27 mouse cellular contexts compared by ENCODE assay signal in genomic region chr17:28122949-28123348, GRCm38 (mm10). TPM values are rescaled to one million over a fixed set of nuclear protein-coding genes. Genes with fewer than 3 reads are reported as not detected.
A peak's percentile ranks its signal among the peaks of the same experiment; 100 is the strongest.
DNase-seq lines count a peak whose midpoint lies in the region; ATAC-seq and TF ChIP-seq lines count a peak whose summit lies in the region.
"Had no signal": no experiment of that assay in that cellular context is flagged by ENCODE, and none has a peak within 500 bp of the region (broad histone marks: within the 10 kb centered on the region; RNA-seq: fewer than 3 reads in every experiment).

No protein-coding gene starts in this region.

- no peaks in the 10 kb centered on the region for H3K36me3 ChIP-seq in hindbrain, embryonic 11.5 days (ENCODE audit: control insufficient read depth, insufficient read depth, low read length)
- no peaks in the 10 kb centered on the region for H3K36me3 ChIP-seq in hindbrain, postnatal 0 days (ENCODE audit: insufficient read depth, low read length)
- H3K36me3 ChIP-seq in neural tube, embryonic 12.5 days = no peaks in the 10 kb centered on the region
- no peaks in the 10 kb centered on the region for H3K36me3 ChIP-seq in embryonic facial prominence, embryonic 15.5 days
- no peaks in the 10 kb centered on the region for H3K36me3 ChIP-seq in intestine, embryonic 15.5 days
- no peaks in the 10 kb centered on the region for H3K36me3 ChIP-seq in kidney, adult 2 months (ENCODE audit: control insufficient read depth, insufficient read depth, low read length)
- H3K36me3 ChIP-seq: hindbrain, embryonic 15.5 days; kidney, embryonic 15.5 days; limb, embryonic 15.5 days; liver, embryonic 15.5 days had no signal

- no peaks in the 10 kb centered on the region for H3K27me3 ChIP-seq in hindbrain, embryonic 11.5 days (ENCODE audit: control insufficient read depth, insufficient read depth, low read length)
- no peaks in the 10 kb centered on the region for H3K27me3 ChIP-seq in hindbrain, postnatal 0 days (ENCODE audit: insufficient read depth, low read length)
- no peaks in the 10 kb centered on the region for H3K27me3 ChIP-seq in neural tube, embryonic 12.5 days (replicated peaks)
- no peaks in the 10 kb centered on the region for H3K27me3 ChIP-seq in embryonic facial prominence, embryonic 15.5 days
- no peaks in the 10 kb centered on the region for H3K27me3 ChIP-seq in intestine, embryonic 15.5 days (replicated peaks)
- no peaks in the 10 kb centered on the region for H3K27me3 ChIP-seq in kidney, adult 2 months (replicated peaks; ENCODE audit: control insufficient read depth, insufficient read depth, low read length)
- H3K27me3 ChIP-seq: hindbrain, embryonic 15.5 days; kidney, embryonic 15.5 days; limb, embryonic 15.5 days had no signal

- H3K9ac ChIP-seq in hindbrain, embryonic 11.5 days (ENCODE audit: low read depth, low read length) = peak overlapping the region; percentile 32; the same call in 1 of the 2 replicates
- H3K9ac ChIP-seq in hindbrain, postnatal 0 days (replicated peaks; ENCODE audit: low read length) = no peak overlapping the region
- no peak overlapping the region for H3K9ac ChIP-seq in neural tube, embryonic 12.5 days
- H3K9ac ChIP-seq in embryonic facial prominence, embryonic 15.5 days = no peak overlapping the region
- H3K9ac ChIP-seq in intestine, embryonic 15.5 days = no peak overlapping the region
- H3K9ac ChIP-seq: hindbrain, embryonic 15.5 days; kidney, embryonic 15.5 days; limb, embryonic 15.5 days; liver, embryonic 15.5 days had no signal

- no peak overlapping the region for H3K27ac ChIP-seq in hindbrain, embryonic 11.5 days (ENCODE audit: low read depth, low read length)
- no peak overlapping the region for H3K27ac ChIP-seq in hindbrain, postnatal 0 days
- H3K27ac ChIP-seq in neural tube, embryonic 12.5 days = no peak overlapping the region
- H3K27ac ChIP-seq in embryonic facial prominence, embryonic 15.5 days (replicated peaks) = peak overlapping the region; percentile 60
- H3K27ac ChIP-seq in intestine, embryonic 15.5 days = no peak overlapping the region
- no peak overlapping the region for H3K27ac ChIP-seq in kidney, adult 2 months (ENCODE audit: insufficient read depth, low read depth, low read length)
- H3K27ac ChIP-seq: hindbrain, embryonic 15.5 days; kidney, embryonic 15.5 days; limb, embryonic 15.5 days; liver, embryonic 15.5 days; stomach, postnatal 0 days had no signal

- no peak for TF ChIP-seq POLR2A in kidney, adult 2 months (IDR thresholded peaks at IDR 0.05; ENCODE audit: low read depth, low read length)

- no peak overlapping the region for H3K4me3 ChIP-seq in hindbrain, embryonic 11.5 days (ENCODE audit: low read depth, low read length)
- no peak overlapping the region for H3K4me3 ChIP-seq in hindbrain, postnatal 0 days (ENCODE audit: low read length)
- no peak overlapping the region for H3K4me3 ChIP-seq in neural tube, embryonic 12.5 days
- no peak overlapping the region for H3K4me3 ChIP-seq in embryonic facial prominence, embryonic 15.5 days (replicated peaks)
- H3K4me3 ChIP-seq in intestine, embryonic 15.5 days (replicated peaks) = no peak overlapping the region
- H3K4me3 ChIP-seq in kidney, adult 2 months (ENCODE audit: insufficient read depth, low read depth, low read length) = no peak overlapping the region
- H3K4me3 ChIP-seq: hindbrain, embryonic 15.5 days; kidney, embryonic 15.5 days; limb, embryonic 15.5 days; liver, embryonic 15.5 days; myocyte had no signal

- WGBS in hindbrain, embryonic 11.5 days = 42% methylated on average over 13 of the region's 13 CpGs
- 34% methylated on average over 13 of the region's 13 CpGs for WGBS in hindbrain, postnatal 0 days
- 37% methylated on average over 13 of the region's 13 CpGs for WGBS in neural tube, embryonic 12.5 days
- WGBS in embryonic facial prominence, embryonic 15.5 days = 16% methylated on average over 13 of the region's 13 CpGs
- 63% methylated on average over 13 of the region's 13 CpGs for WGBS in intestine, embryonic 15.5 days
- 81% methylated on average over 13 of the region's 13 CpGs for WGBS in kidney, adult 2 months

- H3K9me3 ChIP-seq in hindbrain, embryonic 11.5 days (ENCODE audit: control insufficient read depth, low read length) = no peaks in the 10 kb centered on the region
- H3K9me3 ChIP-seq in hindbrain, postnatal 0 days (ENCODE audit: low read length) = no peaks in the 10 kb centered on the region
- H3K9me3 ChIP-seq in neural tube, embryonic 12.5 days = no peaks in the 10 kb centered on the region
- no peaks in the 10 kb centered on the region for H3K9me3 ChIP-seq in embryonic facial prominence, embryonic 15.5 days (replicated peaks)
- no peaks in the 10 kb centered on the region for H3K9me3 ChIP-seq in intestine, embryonic 15.5 days
- H3K9me3 ChIP-seq: hindbrain, embryonic 15.5 days; kidney, embryonic 15.5 days; limb, embryonic 15.5 days; liver, embryonic 15.5 days had no signal

- H3K4me1 ChIP-seq in hindbrain, embryonic 11.5 days (replicated peaks; ENCODE audit: control insufficient read depth, insufficient read depth, low read length) = peaks cover 13% of the 10 kb centered on the region
- no peaks in the 10 kb centered on the region for H3K4me1 ChIP-seq in hindbrain, postnatal 0 days (ENCODE audit: insufficient read depth, low read length)
- peaks cover 17% of the 10 kb centered on the region for H3K4me1 ChIP-seq in neural tube, embryonic 12.5 days
- peaks cover 19% of the 10 kb centered on the region for H3K4me1 ChIP-seq in embryonic facial prominence, embryonic 15.5 days
- H3K4me1 ChIP-seq in intestine, embryonic 15.5 days (replicated peaks) = no peaks in the 10 kb centered on the region
- no peaks in the 10 kb centered on the region for H3K4me1 ChIP-seq in kidney, adult 2 months (ENCODE audit: control insufficient read depth, insufficient read depth, low read length)
- H3K4me1 ChIP-seq: liver, embryonic 15.5 days had no signal

- H3K4me2 ChIP-seq in hindbrain, embryonic 11.5 days (replicated peaks; ENCODE audit: low read depth, low read length) = no peak overlapping the region
- H3K4me2 ChIP-seq in hindbrain, postnatal 0 days (ENCODE audit: low read depth, low read length) = no peak overlapping the region
- peak overlapping the region; percentile 32; the same call in 1 of the 2 replicates for H3K4me2 ChIP-seq in neural tube, embryonic 12.5 days (replicated peaks)
- 0 out of 2 replicates have a peak overlapping the region, but pooled peaks have one; percentile 3 for H3K4me2 ChIP-seq in embryonic facial prominence, embryonic 15.5 days (replicated peaks)
- no peak overlapping the region for H3K4me2 ChIP-seq in intestine, embryonic 15.5 days (replicated peaks)
- H3K4me2 ChIP-seq: hindbrain, embryonic 15.5 days; kidney, embryonic 15.5 days; limb, embryonic 15.5 days; liver, embryonic 15.5 days had no signal

- ATAC-seq in hindbrain, embryonic 11.5 days (ENCODE audit: low FRiP score) = no peak
- ATAC-seq in hindbrain, postnatal 0 days = no peak
- no peak for ATAC-seq in neural tube, embryonic 12.5 days (ENCODE audit: low FRiP score, low read depth)
- ATAC-seq in embryonic facial prominence, embryonic 15.5 days (ENCODE audit: insufficient number of reproducible peaks, low FRiP score, low TSS enrichment, low read depth) = peak; percentile 51; the same call in 1 of the 2 replicates
- ATAC-seq in intestine, embryonic 15.5 days = no peak
- ATAC-seq: activated CD4-positive, CD25-positive, alpha-beta regulatory T cell, adult 4 months; forebrain, embryonic 16.5 days; intestine, postnatal 0 days had no signal

- TF ChIP-seq CTCF in hindbrain, postnatal 0 days (IDR thresholded peaks at IDR 0.05; ENCODE audit: low read depth) = no peak
- no peak for TF ChIP-seq CTCF in kidney, adult 2 months (conservative IDR thresholded peaks at IDR 0.05; ENCODE audit: insufficient read depth, insufficient read length, low read depth, low read length)

- DNase-seq in hindbrain, embryonic 11.5 days (ENCODE audit: low spot score) = no peak
- DNase-seq in hindbrain, postnatal 0 days (ENCODE audit: low spot score) = no peak
- DNase-seq in neural tube, embryonic 10.5 days (ENCODE audit: extremely low spot score, low spot score) = no peak
- DNase-seq in kidney, adult 2 months = no peak
- DNase-seq: adrenal gland, adult 8-10 months; cerebellum, adult 11-12 months; gastrocnemius, postnatal 14 days; heart, adult 18-20 months; kidney, postnatal 36 days; layer of hippocampus, adult 9-11 months; lung, postnatal 4 days; right cerebral cortex, postnatal 14 days; thymus, adult 2 months had no signal

RNA-seq across cellular contexts. Expression of gene Scube3, which starts 19.0 kb away (rescaled TPM):
- 8.0 and 8.6 TPM in 2 replicates for polyA plus RNA-seq in hindbrain, embryonic 11.5 days (2014; fragmentation: Nextera tagmentation; extraction: Ambion mirVana)
- total RNA-seq in hindbrain, postnatal 0 days (2014; rRNA removed) = 10.7 and 10.9 TPM in 2 replicates
- 2.1 TPM in 2 replicates for polyA plus RNA-seq in hindbrain, postnatal 0 days (2015; fragmentation: Nextera tagmentation; extraction: Ambion mirVana)
- polyA plus RNA-seq in neural tube, embryonic 12.5 days (2016; fragmentation: Nextera tagmentation; extraction: Ambion mirVana) = 6.8 and 7.3 TPM in 2 replicates
- polyA plus RNA-seq in embryonic facial prominence, embryonic 15.5 days (2015; fragmentation: Nextera tagmentation; extraction: Ambion mirVana) = 6.6 and 6.9 TPM in 2 replicates
- polyA plus RNA-seq in intestine, embryonic 15.5 days (2015; fragmentation: Nextera tagmentation; extraction: Ambion mirVana) = 2.0 and 2.5 TPM in 2 replicates
- 2.4 and 5.4 TPM in 2 replicates for polyA plus RNA-seq in kidney, adult 2 months (2012; rRNA removed)
- total RNA-seq: megakaryocyte-erythroid progenitor cell, adult 5-6 weeks had no signal
- polyA plus RNA-seq: activated CD4-positive, CD25-positive, alpha-beta regulatory T cell, adult 4 months had no signal

RNA-seq across cellular contexts. Expression of gene Tcp11, which starts 42.5 kb away (rescaled TPM):
- polyA plus RNA-seq in hindbrain, embryonic 11.5 days (2014; fragmentation: Nextera tagmentation; extraction: Ambion mirVana) = 0.99 and 1.3 TPM in 2 replicates
- 2.9 and 3.6 TPM in 2 replicates for total RNA-seq in hindbrain, postnatal 0 days (2014; rRNA removed)
- 1.9 and 2.0 TPM in 2 replicates for polyA plus RNA-seq in hindbrain, postnatal 0 days (2015; fragmentation: Nextera tagmentation; extraction: Ambion mirVana)
- 1.3 and 1.4 TPM in 2 replicates for polyA plus RNA-seq in neural tube, embryonic 12.5 days (2016; fragmentation: Nextera tagmentation; extraction: Ambion mirVana)
- 4.7 and 9.0 TPM in 2 replicates for polyA plus RNA-seq in embryonic facial prominence, embryonic 15.5 days (2015; fragmentation: Nextera tagmentation; extraction: Ambion mirVana)
- 1.2 and 1.6 TPM in 2 replicates for polyA plus RNA-seq in intestine, embryonic 15.5 days (2015; fragmentation: Nextera tagmentation; extraction: Ambion mirVana)
- 1.4 and 2.5 TPM in 2 replicates for polyA plus RNA-seq in kidney, adult 2 months (2012; rRNA removed)
- total RNA-seq: gastrocnemius, postnatal 14 days had no signal
- polyA plus RNA-seq: C2C12, myocyte had no signal

RNA-seq across cellular contexts. Expression of gene Zfp523, which starts 54.0 kb away (rescaled TPM):
- polyA plus RNA-seq in hindbrain, embryonic 11.5 days (2014; fragmentation: Nextera tagmentation; extraction: Ambion mirVana) = 27.6 and 29.5 TPM in 2 replicates
- 76.0 and 78.3 TPM in 2 replicates for total RNA-seq in hindbrain, postnatal 0 days (2014; rRNA removed)
- polyA plus RNA-seq in hindbrain, postnatal 0 days (2015; fragmentation: Nextera tagmentation; extraction: Ambion mirVana) = 37.7 and 39.3 TPM in 2 replicates
- 45.0 and 53.9 TPM in 2 replicates for polyA plus RNA-seq in neural tube, embryonic 12.5 days (2016; fragmentation: Nextera tagmentation; extraction: Ambion mirVana)
- 43.0 and 44.7 TPM in 2 replicates for polyA plus RNA-seq in embryonic facial prominence, embryonic 15.5 days (2015; fragmentation: Nextera tagmentation; extraction: Ambion mirVana)
- 25.7 and 28.1 TPM in 2 replicates for polyA plus RNA-seq in intestine, embryonic 15.5 days (2015; fragmentation: Nextera tagmentation; extraction: Ambion mirVana)
- 54.1 and 63.7 TPM in 2 replicates for polyA plus RNA-seq in kidney, adult 2 months (2012; rRNA removed)

Comparison
In these comparisons a context has a peak if more than half of its experiments do, and no peak if none do; other contexts are left out.
1. H3K4me2 ChIP-seq: peak in neural tube, embryonic 12.5 days (single experiment) and embryonic facial prominence, embryonic 15.5 days (single experiment); none in hindbrain, embryonic 11.5 days (single experiment), hindbrain, postnatal 0 days (single experiment) and intestine, embryonic 15.5 days (single experiment).